Mouse (Mus musculus): ENCODE results near the gene Gale.

The Gale gene

DNA sequence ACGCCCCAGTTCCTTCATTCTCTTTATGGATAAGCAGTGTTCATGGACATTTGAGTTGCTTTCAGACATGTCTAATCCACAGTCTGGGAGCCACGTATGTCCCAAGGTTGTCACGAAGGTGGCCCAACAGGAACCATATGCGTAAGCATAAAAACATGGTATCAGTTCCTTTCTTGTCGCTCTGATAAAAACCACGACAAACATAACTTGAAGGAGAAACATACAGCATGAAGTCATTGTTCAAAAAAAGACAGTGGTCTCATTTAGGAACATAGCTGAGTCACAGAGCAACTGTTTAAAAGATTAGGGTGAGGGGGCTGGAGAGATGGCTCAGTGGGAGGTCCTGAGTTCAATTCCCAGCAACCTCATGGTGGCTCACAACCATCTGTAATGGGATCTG lies 21.3 kb upstream of the Gale start:
- CTCF ChIA-PET = no interaction called here

DNA sequence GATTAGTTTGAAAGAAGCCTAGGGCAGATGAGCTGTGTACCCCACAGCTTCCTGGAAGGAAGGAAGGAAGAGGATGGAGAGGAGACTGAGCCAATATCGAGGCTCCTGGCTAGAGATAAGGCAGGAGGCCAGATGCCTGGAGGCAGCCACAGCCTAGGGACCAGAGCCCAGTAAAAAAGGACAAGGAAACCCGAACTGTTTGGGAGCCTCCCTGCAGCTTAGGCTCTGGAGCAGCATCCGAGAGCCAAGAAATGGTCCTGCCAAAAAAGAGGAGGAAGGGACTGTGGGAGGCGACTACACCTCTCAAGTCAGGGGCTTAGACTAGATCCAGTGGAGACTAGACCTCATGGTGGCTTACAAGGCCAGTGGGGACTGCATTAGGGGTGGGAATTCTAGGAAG lies 20.1 kb upstream of the Gale start:
- CTCF ChIA-PET = interaction anchor here (0.8 kb wide), 1 partner anchor 145 kb away, joined by 7 read pairs; no protein-coding TSS in a partner anchor

DNA sequence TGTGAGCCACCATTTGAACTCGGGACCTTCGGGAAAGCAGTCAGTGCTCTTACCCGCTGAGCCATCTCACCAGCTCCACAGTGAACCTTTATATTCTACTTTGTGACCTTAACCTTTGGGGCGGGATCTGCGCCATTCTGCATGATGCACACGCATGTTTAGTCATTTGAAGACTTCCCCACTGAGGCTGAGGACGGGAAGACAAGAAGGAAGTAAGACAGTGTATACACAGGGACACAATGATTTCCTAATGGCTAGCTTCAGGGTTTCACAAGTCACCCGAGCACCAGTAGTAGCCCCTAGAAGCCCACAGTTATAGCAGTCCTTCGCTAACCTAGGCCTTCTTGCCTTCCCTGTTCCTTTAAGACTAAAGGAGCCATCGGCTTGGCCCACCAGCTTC lies 17.8 kb upstream of the Gale start:
- CTCF ChIA-PET = interaction anchor here (0.6 kb wide), 1 partner anchor 144 kb away, joined by 8 read pairs; no protein-coding TSS in a partner anchor

DNA sequence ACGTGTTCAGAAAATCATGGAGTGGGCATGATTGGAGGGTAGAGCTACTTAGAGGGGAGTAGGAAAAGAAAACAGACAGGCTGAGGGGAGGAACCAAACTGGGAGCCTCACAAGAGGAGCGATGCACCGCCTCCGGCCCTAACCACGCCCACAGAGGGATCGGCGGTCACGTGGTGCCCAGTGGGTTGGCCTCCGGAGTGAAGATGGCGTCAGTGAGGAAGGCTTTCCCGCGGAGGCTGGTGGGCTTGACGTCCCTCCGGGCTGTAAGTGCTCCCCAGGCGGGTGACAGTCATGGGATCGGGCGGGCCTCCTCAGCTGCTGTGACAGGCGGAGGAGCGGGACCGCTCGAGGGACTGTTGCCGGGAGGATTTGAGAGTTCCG lies 17.3 kb upstream of the Gale start, which contains the start of gene Hmgcl:
TSS of gene Hmgcl (plus strand) at position 171 of the 381 bp plus-strand sequence.
- CTCF ChIA-PET = interaction anchor here (1.0 to 1.6 kb wide), 2 partner anchors 10 to 15 kb away, joined by 3 to 4 read pairs; no protein-coding TSS in a partner anchor

DNA sequence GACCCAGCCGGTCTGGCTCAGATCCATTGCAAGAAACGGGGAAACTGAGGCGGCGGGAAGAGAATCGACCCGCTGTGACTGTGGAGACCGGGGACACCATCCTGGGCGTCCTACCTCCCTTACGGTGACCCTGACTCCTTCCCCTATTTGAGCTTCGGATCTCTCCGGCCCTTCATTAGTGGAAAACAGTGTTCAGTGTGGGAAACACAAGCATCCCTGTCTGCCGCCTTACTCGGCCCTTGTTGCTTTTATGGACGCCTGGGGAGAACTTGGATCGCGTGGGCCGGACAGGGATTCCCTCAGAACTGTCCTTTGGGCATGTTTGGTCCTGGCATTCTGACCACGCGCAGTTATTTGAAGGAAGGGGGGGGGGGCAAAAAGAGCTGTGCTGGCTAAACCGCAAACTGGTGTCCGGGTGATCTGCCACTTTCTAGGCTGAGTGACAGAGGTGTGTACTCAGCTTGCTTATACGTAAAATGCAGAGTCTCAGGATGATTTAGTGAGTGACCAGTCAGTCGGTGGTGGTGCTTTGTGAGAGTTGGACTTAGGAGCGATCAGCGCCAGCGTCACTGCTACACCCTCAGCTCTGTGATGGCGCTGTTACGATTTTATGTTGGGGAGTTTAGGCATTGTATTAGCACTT lies 16.7 kb upstream of the Gale start:
- CTCF ChIA-PET = interaction anchor here (0.7 to 1.6 kb wide), 3 partner anchors 10 to 14 kb away, joined by 3 to 11 read pairs (median 4); no protein-coding TSS in a partner anchor

DNA sequence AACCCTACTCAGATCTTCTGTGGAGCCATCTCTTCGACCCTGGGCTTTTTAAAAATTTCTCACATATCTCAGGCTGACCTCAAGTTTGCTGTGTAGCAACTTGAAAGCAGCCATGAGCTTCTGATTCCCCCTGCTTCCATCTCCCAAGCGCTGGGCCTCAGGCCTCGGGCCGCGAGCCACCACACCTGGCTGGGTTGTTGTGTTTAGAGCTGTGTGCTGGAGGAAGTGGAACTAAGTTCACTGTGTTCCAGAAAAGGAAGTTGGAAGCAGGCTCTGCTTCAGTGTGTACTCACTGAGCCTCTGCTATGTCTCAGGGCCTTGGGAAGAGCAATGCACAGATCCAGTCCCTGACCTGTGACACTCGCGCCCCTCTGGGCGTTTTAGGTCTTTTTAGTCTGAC lies 15.4 kb upstream of the Gale start:
- CTCF ChIA-PET = interaction anchor here (0.7 to 1.0 kb wide), 3 partner anchors 34 to 77 kb away, joined by 3 to 5 read pairs (median 3); no protein-coding TSS in a partner anchor

DNA sequence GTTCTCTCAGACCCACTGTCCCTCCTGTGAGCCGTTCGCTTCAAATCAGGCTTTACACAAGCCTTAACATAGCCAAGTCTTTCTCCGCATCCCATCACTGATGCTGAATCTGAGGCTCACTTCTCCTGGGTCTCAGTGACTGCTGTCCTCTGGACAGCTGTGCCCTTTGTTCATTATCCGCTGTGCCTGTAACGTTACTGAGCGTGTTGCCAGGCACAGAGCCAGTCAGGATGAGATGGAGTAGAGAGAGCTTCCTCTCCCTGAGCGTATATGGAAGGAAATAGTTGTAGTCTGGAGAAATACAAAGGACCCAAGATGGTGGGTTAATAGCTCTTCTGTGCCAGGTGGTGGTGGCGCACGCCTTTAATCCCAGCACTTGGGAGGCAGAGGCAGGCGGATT lies 14.1 kb upstream of the Gale start:
- CTCF ChIA-PET = interaction anchor here (0.9 kb wide), 1 partner anchor 19 kb away, joined by 6 read pairs; no protein-coding TSS in a partner anchor

DNA sequence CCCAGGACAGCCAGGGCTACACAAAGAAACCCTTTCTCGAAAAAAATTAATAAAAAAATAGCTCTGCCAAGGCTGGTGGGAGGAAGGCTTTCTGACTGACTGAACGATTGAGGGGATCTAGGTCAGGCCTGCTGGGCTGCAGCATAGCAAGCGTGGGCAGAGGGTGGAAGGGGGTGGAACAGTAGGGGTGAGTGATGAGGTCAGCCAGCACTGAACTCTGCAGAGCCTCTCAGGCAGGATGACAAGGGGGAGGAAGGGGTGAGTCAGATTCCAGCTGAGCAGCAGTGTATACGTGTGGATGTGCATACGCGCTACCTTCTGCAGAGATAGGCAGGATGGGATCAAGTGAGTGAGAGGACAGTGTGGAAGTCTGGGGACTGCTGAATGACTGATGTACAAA lies 13.6 kb upstream of the Gale start:
- CTCF ChIA-PET = interaction anchor here (0.5 to 0.9 kb wide), 2 partner anchors 19 to 80 kb away, joined by 3 to 6 read pairs; no protein-coding TSS in a partner anchor

DNA sequence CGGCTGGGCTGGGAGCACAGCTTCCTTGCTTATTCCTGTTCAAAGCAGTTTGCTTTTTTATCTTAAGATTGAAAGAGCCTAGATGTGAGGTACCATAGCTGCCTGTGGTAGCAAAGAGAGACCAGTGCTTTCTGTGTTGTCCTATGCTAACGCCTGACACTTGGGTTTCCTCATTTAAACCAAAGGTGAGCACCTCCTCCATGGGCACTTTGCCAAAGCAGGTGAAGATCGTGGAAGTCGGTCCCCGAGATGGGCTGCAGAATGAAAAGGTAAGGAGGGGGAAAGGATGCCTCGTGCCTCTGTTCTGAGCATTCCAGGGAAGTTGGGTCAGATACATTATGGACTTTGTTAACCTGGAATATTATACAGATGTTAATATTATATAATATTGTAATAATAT lies 13.2 kb upstream of the Gale start:
- CTCF ChIA-PET = interaction anchor here (0.5 to 0.6 kb wide), 2 partner anchors 80 to 363 kb away, joined by 3 read pairs; no protein-coding TSS in a partner anchor

DNA sequence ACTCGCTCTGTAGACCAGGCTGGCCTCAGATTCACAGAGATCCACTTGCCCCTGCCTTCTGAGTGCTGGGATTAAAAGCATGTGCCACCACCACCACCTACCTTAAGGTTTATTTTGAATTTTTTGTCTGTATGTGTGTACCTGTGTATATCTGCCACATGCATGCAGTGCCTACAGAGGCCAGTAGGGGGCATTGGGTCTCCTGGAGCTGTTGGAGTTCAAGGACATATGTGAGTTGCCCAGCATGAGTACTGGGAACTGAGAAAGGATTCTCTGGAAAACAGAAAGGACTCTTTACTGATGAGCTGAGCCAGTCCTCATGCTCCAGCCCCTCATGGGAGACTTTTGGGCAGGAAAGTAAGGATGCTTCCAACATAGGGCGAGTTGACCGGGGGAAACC lies 12.0 kb upstream of the Gale start:
- CTCF ChIA-PET = no interaction called here

DNA sequence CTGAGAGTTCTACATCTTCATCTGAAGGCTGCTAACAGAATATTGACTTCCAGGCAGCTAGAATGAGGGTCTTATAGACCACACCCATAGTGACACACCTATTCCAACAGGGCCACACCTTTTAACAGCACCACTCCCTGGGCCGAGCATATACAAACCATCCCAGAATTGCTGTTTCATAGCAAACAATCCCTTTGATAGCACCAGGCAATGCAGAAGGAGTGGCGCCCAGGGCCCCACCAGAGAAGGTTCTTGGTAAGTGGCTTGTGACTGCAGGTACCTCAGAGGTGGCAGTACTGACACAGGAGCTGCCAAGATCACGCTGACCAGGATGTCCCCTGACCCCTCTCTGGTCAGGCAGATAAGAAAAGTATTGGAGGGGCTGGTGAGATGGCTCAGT lies 10.3 kb upstream of the Gale start:
- CTCF ChIA-PET = interaction anchor here (0.6 to 0.7 kb wide), 3 partner anchors 14 to 1885 kb away, joined by 3 to 7 read pairs (median 3); no protein-coding TSS in a partner anchor

DNA sequence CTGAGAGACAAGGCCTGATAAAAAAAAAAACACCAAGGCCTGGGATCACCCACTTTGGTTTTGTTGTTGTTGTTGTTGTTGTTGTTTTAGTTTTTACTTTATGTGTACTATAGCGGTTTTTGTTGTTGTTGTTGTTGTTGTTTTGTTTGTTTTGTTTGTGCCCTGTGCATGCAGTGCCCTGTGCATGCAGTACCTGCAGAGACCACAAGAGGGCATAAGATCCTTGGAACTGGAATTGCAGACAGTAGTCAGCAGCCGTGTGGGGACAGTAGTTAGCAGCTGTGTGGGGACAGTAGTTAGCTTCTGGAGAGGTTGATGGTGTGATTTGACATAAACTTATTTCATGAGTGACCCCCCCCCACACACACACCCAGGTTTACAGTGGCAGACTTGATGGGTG lies 9.3 kb upstream of the Gale start:
- CTCF ChIA-PET = no interaction called here

DNA sequence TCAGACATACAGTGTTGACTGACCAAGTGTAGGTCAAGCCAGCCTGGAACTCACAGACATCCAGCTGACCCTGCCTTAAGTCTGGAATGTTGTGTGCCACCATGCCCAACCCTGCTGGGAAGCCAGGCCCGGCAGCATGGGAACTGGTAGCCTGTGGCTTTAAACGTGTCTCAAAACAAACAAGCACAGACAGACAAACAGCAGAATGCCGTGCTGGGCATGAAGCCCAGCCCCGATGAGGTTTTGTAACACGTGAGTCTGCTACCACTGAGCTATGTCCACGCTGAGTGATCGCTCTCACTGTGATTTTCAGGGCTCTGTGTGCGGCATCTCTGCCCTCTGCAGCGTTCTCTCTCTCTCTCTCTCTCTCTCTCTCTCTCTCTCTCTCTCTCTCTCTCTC lies 7.6 kb upstream of the Gale start:
- CTCF ChIA-PET = interaction anchor here (1.0 kb wide), 1 partner anchor 9 kb away, joined by 4 read pairs; no protein-coding TSS in a partner anchor

DNA sequence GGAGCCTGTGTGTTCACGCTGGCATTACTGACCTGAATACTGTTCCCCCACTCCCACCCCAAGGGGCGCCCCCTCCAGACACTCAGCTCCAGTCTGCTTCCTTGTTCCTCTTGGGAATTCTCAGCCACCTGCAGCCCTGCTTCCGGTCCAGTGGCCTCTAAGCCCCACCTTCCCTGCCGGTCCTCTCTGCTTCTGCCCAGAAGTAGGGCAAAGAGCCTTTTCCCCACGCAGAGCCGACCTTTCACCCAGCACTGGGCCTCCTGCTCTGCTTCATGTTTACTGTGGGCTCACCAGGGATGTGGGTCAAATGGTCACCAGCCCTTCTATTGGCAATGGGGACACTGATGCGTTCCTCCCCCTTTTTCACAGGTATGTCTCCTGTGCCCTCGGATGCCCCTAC lies 5.2 kb upstream of the Gale start:
- CTCF ChIA-PET = no interaction called here

DNA sequence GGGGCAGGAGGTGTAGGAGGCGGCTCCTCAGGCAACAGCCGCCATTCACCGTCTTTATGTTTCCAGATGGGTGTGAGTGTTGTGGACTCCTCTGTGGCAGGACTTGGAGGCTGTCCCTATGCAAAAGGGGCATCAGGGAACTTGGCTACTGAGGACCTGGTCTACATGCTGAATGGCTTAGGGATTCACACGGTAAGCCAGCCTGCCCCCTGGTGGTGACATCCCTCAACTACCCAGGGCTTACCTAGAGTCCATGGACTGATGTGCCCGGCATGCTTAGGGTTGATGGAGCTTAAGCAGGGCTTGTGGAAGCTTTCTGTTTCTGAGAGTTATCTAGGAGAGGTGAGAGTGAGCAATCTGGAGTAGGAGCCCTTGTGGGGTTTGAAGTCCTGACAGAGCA lies 2.8 kb upstream of the Gale start:
- CTCF ChIA-PET = interaction anchor here (0.5 to 1.9 kb wide), 6 partner anchors 14 to 138 kb away, joined by 3 to 12 read pairs (median 3); partner anchors contain the start of gene Hmgcl

DNA sequence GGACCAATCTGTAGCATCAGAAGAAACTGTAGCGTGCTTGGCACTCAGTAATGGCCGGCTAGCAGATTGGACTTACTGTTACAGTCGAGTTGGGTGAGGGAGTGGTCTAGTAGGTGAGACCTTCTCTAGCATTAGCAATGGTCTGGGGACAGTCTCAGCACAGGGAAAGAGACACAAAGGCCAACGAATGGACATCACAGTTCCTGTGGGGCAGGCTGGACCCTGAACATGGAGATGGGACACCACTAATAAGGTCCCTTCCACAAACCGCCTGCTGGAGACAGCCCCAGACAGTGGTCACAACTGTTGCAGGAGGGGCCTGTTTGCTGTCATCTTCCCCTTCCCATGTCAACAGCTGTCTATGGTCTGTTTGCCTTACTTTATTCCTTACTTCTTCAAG lies 1.8 kb upstream of the Gale start:
- CTCF ChIA-PET = interaction anchor here (0.6 to 1.5 kb wide), 2 partner anchors 15 to 42 kb away, joined by 3 read pairs; partner anchors contain the start of gene Hmgcl

DNA sequence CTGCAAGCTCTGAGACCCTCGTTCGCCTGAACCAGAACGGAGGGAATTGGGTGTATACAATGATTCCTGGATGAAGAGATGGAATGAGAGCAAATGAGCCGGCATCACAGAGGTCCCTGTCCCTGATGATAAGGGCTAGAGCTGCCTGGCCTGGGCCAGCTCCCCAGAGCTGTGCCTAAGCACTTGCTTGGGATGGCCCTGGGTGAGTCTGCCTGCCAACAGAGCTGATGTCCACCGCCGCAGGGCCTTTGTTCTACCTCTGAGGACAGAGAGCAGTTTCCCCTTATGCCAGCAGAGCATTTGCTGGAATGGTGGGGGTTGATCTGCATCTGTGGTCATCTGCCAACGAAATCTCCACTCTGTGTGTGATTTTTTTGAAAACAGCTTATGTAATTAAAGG lies 1.3 kb upstream of the Gale start:
- CTCF ChIA-PET = interaction anchor here (0.6 kb wide), 1 partner anchor 43 kb away, joined by 3 read pairs; no protein-coding TSS in a partner anchor

DNA sequence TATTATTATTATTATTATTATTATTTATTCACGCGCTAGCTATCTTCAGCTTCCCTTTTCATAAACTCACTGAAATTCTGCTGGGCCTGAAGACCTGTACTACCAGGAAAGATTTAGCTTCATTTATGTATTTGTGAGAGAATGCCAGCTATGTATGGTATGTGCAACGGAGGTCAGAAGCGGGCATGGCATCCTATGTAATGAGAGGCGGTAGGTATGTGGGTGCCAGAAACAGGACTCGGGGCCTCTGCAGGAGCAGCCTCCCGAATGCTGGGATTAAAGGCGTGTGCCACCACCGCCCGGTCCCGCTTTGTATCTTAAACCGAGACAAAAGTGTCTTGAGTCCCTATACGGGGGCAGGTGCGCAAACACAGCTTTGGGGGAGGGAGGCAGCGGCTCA lies 581 bp upstream of the Gale start:
- CTCF ChIA-PET = interaction anchor here (0.6 to 1.1 kb wide), 2 partner anchors 38 to 137 kb away, joined by 4 to 12 read pairs; no protein-coding TSS in a partner anchor

DNA sequence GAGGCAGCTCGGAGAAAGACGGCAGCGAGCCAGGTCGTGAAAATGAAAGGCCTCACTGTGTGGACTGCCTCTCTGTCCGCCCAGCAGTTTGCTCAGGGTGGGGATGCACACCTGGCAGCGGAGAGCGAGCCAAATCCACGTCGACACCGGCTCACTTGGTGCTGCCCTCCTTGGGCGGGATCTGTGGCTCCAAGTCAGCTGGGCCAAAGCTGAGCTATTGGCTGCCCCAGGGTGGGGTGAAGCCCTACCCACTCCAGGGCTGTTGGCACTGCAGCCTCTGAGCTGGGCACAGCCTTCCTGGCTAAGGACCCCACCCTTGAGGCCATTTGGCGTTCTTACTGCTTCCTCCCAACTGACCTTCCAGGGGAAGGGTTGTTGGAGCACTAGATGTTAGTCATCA lies 899 bp downstream of the Gale start:
- CTCF ChIA-PET = no interaction called here

DNA sequence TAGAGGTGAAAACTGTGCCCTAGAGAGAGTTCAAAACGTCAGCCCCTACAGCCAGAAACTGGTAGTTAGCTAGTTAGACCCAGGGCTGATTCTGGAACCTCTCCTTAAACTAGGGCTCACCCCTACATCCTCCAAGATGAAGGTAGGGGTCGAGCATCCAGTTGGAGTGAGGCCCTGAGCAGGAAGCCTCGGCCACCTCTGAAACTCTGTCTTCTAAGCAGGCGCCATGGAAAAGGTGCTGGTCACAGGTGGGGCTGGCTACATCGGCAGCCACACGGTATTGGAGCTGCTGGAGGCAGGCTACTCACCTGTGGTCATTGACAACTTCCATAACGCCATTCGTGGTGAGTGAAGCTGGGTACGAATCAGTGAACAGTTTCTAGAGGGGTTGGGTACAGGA lies 1.6 kb downstream of the Gale start:
- CTCF ChIA-PET = no interaction called here

DNA sequence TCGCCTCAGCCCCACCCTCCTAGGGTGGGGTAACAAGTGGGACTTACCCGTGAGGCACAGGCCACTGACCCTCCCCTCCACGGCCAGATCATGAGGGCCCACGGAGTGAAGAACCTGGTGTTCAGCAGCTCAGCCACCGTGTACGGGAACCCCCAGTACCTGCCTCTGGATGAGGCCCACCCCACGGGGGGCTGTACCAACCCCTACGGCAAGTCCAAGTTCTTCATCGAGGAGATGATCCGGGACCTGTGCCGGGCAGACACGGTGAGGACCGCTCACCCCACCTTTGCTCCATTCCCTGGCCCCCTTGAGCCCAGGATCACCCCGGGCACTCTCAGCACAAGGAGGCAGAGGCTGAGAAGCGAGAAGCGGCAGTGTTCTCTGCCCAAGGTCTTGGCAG lies 2.8 kb downstream of the Gale start:
- CTCF ChIA-PET = no interaction called here

DNA sequence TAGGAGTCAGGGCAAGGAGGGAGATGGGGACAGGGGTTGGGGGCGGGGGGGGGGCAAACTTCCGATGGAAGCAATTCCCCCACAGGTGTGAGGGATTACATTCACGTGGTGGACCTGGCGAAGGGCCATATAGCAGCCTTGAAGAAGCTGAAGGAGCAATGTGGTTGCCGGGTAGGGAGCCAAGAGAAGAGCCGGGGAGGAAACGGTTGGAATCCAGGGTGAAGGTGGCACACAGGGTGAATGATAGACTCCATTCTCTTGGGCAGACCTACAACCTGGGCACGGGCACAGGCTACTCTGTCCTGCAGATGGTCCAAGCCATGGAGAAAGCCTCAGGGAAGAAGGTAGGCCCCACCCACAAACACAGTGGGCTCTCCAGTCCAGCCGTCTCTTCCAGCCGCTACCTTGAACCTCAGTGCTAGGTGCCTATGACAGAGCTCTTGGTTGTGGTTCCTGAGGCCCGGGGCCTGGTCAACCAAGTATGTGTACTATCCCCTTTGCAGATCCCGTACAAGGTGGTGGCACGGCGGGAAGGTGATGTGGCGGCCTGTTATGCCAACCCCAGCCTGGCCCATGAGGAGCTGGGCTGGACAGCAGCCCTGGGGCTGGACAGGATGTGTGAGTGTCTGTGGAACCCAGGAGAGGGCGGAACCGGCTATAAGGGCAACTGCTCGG lies 3.7 kb downstream of the Gale start:
- CTCF ChIA-PET = no interaction called here

Data from spleen, embryonic (tissue).